7 mouse cellular contexts compared by ENCODE assay signal in the genomic region with DNA sequence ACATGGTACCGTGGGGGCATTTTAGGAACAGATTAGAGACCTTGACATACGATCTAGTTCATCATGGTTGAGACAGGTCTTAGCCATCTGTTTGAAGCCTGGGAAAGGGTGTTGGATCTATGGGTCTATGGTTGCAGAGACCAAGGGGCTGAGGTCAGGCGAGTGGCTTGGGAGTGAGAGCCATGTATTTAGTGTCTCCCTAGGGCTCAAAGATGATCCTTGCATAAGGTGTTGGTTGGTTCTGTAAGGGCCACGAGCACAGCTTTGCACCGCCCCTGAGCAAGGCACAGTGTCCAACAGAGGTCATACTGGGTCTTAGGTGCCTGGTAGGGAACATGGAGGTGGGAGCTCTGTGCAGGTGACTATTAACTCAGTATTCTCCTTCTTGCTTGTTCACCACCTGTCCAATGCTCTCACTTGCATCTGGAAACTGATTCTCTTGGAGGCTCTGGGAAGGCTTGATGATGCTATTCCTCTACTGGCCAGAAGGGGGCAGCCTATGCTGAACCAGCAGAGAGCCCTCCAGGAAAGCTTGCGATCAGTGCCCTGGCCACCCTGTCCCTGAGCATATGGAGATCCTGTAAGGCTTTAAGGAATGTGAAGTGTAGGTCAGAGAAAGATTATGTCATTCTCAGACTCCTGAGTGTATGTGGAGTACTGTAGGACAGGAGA. TPM values are rescaled to one million over a fixed set of nuclear protein-coding genes. Genes with fewer than 3 reads are reported as not detected.
DNase-seq lines count a peak whose midpoint lies in the region; ATAC-seq and TF ChIP-seq lines count a peak whose summit lies in the region.

No protein-coding gene starts in this region.

- peaks cover 15% of the 10 kb centered on the region for H3K4me1 ChIP-seq in forebrain, embryonic 12.5 days
- H3K4me1 ChIP-seq in liver, postnatal 0 days (ENCODE audit: insufficient read depth), result peaks cover 2% of the 10 kb centered on the region; the same call in 1 of the 2 replicates
- peaks cover 15% of the 10 kb centered on the region for H3K4me1 ChIP-seq in olfactory bulb, adult 2 months (ENCODE audit: control insufficient read depth, insufficient read depth, low read length)

- H3K36me3 ChIP-seq in forebrain, embryonic 12.5 days (replicated peaks), result no peaks in the 10 kb centered on the region
- no peaks in the 10 kb centered on the region for H3K36me3 ChIP-seq in liver, postnatal 0 days (replicated peaks; ENCODE audit: insufficient read depth, low read length)

- 54% methylated on average over 6 of the region's 6 CpGs for WGBS in forebrain, embryonic 12.5 days
- WGBS in liver, postnatal 0 days (ENCODE audit: insufficient replicate concordance), result 41% methylated on average over 6 of the region's 6 CpGs
- WGBS in olfactory bulb, adult 2 months, result 51% methylated on average over 6 of the region's 6 CpGs

- peak overlapping the region; percentile 81 for H3K4me2 ChIP-seq in forebrain, embryonic 12.5 days
- no peak overlapping the region for H3K4me2 ChIP-seq in liver, postnatal 0 days (ENCODE audit: low read depth, low read length)

- no peak for ATAC-seq in forebrain, embryonic 12.5 days (ENCODE audit: low FRiP score)
- ATAC-seq in liver, postnatal 0 days, result 0 out of 2 replicates have a peak, but pooled peaks have one; percentile 27

- TF ChIP-seq EP300 in liver, postnatal 0 days (IDR thresholded peaks at IDR 0.05; ENCODE audit: low read depth), result no peak

- H3K27me3 ChIP-seq in forebrain, embryonic 12.5 days, result peaks cover 28% of the 10 kb centered on the region
- peaks cover 12% of the 10 kb centered on the region; the same call in 1 of the 2 replicates for H3K27me3 ChIP-seq in liver, postnatal 0 days (ENCODE audit: insufficient read depth, low read length)

- intact Hi-C loops in heart, postnatal 14 days (cut with DNase I), result loop anchor here (2.0 to 10.0 kb wide), 2 partner anchors 153 to 217 kb away; no protein-coding TSS in a partner anchor

- H3K9ac ChIP-seq in forebrain, embryonic 12.5 days, result no peak overlapping the region
- no peak overlapping the region; the same call in 1 of the 2 replicates for H3K9ac ChIP-seq in liver, postnatal 0 days (replicated peaks)

- H3K4me3 ChIP-seq in forebrain, embryonic 12.5 days (replicated peaks), result no peak overlapping the region
- H3K4me3 ChIP-seq in liver, postnatal 0 days (ENCODE audit: low read depth, low read length), result no peak overlapping the region
- H3K4me3 ChIP-seq in olfactory bulb, adult 2 months (ENCODE audit: insufficient read depth, low read depth, low read length), result no peak overlapping the region

- TF ChIP-seq POLR2A in olfactory bulb, adult 2 months (IDR thresholded peaks at IDR 0.05; ENCODE audit: insufficient read depth, low read depth, low read length), result no peak

- H3K27ac ChIP-seq in forebrain, embryonic 12.5 days, result no peak overlapping the region
- no peak overlapping the region for H3K27ac ChIP-seq in liver, postnatal 0 days (ENCODE audit: low read depth)
- no peak overlapping the region for H3K27ac ChIP-seq in olfactory bulb, adult 2 months (ENCODE audit: insufficient read depth, low read depth, low read length)

- DNase-seq in Muller cell, postnatal 12 days (ENCODE audit: inconsistent ontology term), result peak; percentile 36
- DNase-seq in c-Kit-positive CD71-positive TER-119-positive erythroid progenitor cells, embryonic 14.5 days (ENCODE audit: low spot score), result peak; percentile 41
- peak; percentile 80 to 83 for DNase-seq in heart, postnatal 14 days
- DNase-seq in kidney, postnatal 4 days, result peak; percentile 73 to 80
- DNase-seq in liver, postnatal 0 days, result peak; percentile 56

- TF ChIP-seq CTCF in liver, postnatal 0 days (IDR thresholded peaks at IDR 0.05; ENCODE audit: low read depth), result peak; percentile 83
- peak; percentile 62; the same call in 1 of the 2 replicates for TF ChIP-seq CTCF in olfactory bulb, adult 2 months (IDR thresholded peaks at IDR 0.05; ENCODE audit: insufficient read depth, low read depth, low read length)

- H3K9me3 ChIP-seq in forebrain, embryonic 12.5 days, result no peaks in the 10 kb centered on the region
- H3K9me3 ChIP-seq in liver, postnatal 0 days (ENCODE audit: low read length), result no peaks in the 10 kb centered on the region

RNA-seq across cellular contexts. Expression of a gene that starts 1.0 kb away (rescaled TPM):
- polyA plus RNA-seq in forebrain, embryonic 12.5 days (2016; fragmentation: Nextera tagmentation; extraction: Ambion mirVana), result 3.7 and 3.9 TPM in 2 replicates
- 100 to 1,000 TPM; 409 to 606 TPM for total RNA-seq in heart, postnatal 14 days (2021)
- 14.8 TPM in 2 replicates for polyA plus RNA-seq in liver, postnatal 0 days (2015; fragmentation: Nextera tagmentation; extraction: Ambion mirVana)
- polyA plus RNA-seq in olfactory bulb, adult 2 months (2012; ENCODE audit: insufficient read depth, insufficient read length, low replicate concordance, missing spikeins), result not detected in 2 replicates

RNA-seq across cellular contexts. Expression of a gene that starts 59.7 kb away (rescaled TPM):
- polyA plus RNA-seq in forebrain, embryonic 12.5 days (2016; fragmentation: Nextera tagmentation; extraction: Ambion mirVana), result 14.5 and 17.3 TPM in 2 replicates
- total RNA-seq in heart, postnatal 14 days (2021), result 1 to 10 TPM; 7.3 to 8.1 TPM
- 0.59 and 0.73 TPM in 2 replicates for polyA plus RNA-seq in liver, postnatal 0 days (2015; fragmentation: Nextera tagmentation; extraction: Ambion mirVana)
- polyA plus RNA-seq in olfactory bulb, adult 2 months (2012; ENCODE audit: insufficient read depth, insufficient read length, low replicate concordance, missing spikeins), result not detected in 2 replicates
